Mouse (Mus musculus) lung, postnatal 4 days (tissue): ENCODE data around the gene Gm44790.
"Not testable (repeated sequence)": the region's sequence is repeated elsewhere in the genome, so short reads cannot be mapped to it uniquely, and the experiment has no call there.

Source experiments
- DNase-seq, 2 experiments: peaks; one replicate each; pipeline ENCODE4 v3.0.0; 2021

Gene Gm44790

DNA sequence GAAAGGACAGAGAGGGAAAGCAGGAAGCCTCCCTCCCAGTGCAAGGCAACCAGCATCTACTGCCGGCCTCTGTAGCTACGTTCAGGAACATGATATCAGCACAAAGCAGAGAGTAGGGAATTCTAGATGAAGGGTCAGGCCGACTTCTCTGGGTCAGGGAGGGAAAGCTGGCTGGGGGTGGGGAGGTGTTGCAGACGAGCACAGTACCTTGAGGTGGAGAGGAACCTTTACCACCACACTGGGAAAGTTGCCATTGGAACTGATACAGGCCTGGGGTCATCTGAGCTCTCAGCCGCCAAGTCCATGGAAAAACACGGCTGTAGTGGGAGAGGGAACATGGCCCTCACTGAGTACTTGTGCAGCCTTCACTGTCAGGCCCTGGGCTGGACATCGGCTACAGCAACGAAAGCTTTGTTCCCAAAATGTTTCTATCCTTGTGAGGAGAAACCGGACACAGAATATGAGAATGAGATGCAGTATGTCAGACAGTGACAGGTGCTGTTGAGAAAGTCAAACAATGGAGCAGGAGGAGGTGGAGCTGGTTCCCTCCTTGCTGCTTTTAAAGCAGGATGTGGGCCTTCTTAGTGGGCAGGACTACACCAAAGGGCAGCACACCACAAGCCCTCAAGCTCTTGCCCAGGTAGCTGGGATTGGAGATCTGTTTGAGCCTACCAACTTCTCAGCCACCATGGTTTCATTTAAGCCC is 49.2 kb downstream of the Gm44790 start:
- no peak for DNase-seq

DNA sequence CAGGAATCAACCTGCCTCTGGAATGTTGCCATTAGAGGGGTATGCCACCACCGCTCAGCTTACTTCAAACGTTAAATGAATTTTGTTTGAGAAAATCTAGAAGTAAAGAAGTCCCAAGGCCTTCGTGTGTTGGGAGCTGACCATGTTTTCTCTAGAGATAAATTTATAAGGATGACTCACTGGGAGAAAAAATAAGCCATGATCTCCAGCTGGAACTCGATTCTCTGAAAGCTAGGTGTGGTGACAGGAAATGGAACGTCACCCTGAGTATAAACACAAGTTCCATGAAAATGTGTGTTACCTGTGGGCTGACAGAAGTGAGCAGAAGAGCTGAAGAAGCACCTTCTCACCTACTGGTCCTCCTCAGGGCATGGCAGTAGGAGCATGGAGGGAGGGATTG is 50.5 kb downstream of the Gm44790 start:
- no peak for DNase-seq

DNA sequence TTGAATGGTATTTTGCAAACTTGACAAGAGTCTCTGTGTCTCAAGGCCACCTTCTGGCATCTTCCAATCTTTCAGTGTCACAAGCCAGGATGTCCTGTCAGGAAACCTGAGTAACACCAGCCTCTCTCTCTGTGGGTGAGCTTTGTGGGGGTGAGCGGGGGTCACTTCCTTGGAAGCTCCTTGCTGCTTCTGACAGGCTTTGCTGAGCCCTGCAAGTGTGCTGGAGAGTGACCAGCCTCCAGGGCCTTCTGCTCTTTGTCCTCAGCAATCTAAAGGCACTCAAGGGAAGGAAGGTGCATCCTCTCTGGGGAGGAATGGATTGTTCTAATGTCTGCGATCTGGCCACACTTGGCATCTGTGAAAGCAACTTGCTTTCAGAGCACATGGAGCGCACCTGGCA is 52.9 kb downstream of the Gm44790 start:
- peak in 1 of 2 experiments; percentile 70 for DNase-seq

DNA sequence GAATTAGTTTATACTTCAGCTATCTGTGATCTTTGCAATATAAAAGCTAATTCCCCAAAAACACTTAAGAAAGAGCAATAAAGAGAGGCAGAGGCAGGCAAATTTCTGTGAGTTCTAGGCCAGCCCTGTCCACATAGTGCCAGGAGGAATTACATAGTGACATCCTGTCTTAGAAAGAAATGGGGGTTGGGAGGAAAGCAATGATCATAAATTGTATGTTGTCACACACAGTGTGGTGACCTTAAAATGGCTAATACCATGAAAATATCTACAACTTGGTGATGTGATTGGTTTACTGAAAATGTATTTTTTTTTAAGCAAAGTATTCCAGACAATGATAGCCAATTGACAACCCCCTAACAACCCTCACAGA is 53.3 kb downstream of the Gm44790 start:
- no peak for DNase-seq

DNA sequence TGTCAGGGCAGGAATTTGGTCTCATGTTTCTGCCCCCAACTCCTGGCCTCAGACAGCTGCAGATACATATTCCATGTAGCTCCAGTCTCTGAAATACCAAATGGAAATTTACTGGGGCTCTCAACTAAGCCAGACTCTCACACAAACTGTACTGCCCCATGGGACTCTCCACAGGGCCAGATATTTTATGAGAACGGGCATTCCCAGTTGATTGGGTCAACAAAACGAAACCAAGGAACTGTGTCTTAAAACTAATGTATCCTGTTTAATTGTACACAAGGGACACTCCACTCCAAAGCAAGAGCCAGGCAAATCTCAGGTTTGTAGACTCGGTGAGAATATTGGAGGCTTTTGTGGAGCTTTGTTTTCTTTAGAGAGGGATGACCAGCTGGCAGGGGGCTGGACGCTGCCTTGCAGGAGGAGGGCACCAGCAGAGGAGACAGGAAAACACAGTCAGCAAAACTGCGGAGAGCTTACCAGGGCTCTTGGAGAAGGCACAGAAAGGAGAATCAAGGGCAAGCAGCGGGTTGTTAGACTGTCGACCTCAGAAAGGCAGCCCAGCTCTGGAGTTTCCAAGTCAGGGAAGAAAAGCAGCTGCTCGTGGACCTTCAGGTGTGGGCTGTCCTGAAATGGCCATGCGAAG is 53.9 kb downstream of the Gm44790 start:
- peak; percentile 52 to 71 for DNase-seq

DNA sequence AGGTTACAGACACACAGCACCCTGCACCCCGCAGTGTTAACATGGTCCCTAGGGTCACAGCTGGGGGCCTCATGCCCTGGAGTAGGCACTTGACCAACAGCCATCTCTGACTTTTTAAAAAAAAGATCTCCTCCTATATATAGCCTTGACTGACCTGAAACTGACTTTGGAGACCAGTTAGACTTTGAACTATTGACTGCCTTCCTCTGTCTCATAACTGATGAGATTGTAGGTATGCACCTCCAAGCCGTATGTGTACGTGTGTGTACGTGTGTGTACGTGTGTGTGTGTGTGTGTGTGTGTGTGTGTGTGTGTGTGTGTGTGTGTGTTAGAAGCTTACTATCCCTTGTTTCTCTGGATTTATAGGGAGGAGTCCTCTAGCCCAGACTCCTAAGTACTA is 55.4 kb downstream of the Gm44790 start:
- no peak for DNase-seq

DNA sequence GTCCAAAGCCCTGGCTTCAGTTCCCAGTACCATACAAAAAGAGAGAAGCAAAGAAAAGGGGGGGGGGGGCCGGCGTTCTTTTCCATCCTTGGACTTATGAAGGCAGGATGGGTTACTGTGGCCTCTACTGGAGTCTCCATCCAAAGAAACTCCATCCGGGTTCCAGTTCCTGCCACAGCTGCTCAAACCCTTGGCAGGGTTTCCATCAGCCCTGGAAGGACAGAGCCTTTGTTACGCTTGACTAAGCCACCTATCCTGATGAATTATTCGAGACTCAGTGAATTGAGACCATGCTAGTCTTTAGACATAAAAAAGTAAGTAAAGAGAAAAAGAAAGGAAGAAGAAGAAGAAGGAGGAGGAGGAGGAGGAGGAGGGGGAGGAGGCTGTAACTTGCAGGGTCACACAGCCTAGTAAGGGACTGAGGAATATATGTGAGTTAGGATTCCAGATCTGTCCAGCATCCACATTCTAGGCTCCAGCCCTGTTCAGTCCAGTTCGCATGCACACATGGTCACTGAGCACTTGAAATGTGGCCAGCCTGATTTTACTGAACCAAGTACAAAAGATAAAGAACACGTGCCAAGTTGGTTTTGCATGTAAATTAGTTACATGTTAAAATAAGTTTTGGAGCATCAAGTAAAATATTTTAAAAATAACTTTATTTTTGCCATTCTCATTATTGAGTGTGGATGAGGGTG is 59.6 kb downstream of the Gm44790 start:
- DNase-seq, result no peak

DNA sequence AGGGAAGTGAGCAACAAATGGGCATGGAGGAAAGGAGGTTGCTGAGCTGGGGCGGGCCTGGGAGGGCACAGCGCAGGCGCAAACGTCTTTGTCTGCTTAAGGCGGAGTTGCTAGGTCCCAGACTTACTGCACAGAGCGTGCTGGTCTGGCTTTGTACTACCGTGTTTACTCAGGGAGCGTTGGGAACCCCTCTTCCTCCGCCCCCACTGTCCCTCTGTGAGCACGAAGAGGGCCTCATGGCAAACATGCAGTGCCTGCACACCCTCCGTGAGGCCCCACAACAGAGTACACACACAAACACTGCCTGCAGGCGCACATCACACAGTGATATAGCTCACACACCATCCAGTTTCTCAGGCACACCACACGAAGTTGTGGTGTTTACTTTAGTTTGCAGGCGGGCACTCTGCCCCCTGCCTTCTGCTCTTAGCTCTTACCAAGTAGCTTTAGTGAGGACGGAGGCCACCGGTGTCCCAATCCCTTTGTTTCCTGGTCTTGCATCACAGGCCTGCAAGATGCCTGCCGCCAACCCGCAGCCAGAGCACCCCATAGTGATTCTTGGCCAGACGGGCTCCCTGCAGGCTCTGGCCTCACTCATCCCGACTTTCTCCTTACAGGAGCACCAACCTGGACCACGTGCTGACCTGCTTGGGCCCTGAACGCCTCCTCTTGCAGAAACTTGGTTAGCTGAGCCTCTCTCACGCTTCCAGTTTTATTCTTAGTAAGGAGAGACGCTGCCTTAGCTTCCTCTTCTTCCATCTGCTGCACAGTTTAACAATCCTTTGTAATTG is 61.1 kb downstream of the Gm44790 start:
- peak; percentile 90 to 92 for DNase-seq

DNA sequence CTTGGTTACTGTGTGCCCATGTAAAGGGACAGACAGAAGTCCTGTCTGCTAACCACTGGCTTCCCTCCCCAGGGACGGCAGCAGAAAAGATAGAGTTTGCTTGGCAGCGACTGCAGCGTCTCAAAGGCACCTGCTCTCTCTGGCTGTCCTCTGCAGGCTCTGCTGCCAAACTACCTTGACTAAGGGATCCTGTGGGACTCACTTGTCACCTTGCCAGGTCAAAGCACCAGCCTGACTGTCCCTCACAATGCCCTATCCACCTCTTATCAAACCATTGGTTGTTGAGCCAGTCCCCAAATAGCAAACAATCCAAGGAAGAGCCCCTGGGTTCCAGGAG is 61.7 kb downstream of the Gm44790 start:
- peak in 1 of 2 experiments; percentile 29 for DNase-seq

DNA sequence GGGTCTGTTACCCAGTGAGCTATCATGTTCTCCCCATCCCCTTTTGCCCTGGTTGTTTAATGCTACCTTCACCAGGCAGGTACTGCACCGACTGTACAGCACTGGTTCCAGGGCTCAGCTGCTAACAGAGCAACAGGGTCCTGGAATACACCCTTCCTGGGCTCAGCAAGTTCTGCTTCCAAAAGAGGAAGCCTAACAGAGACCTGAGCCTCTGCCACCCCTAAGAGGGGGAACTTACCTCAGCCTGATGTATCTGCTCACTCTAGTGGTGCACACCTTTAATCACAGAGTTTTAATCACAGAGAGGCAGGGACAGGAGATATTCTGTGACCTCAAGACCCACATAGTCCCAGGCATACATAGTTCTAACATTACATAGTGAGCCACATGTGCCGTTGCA is 63.5 kb downstream of the Gm44790 start:
- no peak for DNase-seq

DNA sequence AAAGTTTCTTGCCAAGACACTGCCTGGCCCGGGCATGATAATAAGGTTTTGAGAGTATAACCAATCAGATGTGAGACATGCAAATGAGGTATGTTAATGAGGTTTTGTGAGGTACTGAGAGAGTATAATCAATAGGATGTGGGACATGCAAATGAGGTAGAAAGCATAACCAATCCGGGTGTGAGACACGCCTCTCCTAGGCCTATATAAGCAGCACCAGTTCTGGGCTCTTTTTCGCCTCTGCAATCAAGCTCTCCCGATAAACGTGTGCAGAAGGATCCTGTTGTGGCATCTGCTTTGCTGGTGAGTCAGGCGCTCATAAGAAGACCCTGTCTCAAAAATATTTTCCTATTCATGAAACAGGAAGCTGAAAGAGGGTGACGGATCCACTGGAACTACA is 64.0 kb downstream of the Gm44790 start:
- not testable (repeated sequence) for DNase-seq

DNA sequence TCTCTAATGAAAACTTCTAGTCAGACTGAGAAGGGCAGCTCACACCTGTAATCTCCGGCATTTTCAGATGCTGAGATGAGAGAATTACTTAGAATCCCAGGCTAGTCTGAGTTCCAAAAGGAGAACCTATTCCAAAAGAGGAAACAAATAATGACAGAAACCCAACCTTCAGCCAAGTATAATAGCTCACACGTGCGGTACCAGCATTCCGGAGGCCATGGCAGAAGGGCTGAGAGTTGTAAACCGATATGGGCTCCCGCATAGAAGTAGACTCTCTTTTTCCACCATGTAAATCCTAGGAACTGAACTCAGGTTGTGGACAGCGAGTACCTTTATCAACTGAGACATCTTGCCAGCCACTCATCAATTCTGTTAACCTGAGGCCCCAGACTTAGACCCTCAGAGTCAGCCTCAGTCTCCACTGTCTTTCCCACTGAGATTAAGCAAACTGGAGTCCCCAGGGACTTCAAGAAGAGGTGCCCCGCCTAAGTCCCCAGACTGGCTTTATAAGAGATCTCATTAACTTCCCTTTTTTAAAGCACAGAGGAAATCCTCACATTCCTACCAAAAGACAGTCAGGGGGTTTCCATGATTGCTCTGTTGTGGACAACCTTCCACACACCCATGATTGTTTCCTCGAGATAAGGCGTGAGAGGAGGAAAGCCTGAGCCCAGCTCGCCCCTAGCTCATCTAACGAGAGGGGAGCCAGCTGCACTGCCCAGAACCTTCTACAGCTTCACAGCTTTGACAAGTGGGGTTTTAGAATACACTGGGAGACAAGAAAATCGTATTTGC is 67.2 kb downstream of the Gm44790 start:
- no peak for DNase-seq

DNA sequence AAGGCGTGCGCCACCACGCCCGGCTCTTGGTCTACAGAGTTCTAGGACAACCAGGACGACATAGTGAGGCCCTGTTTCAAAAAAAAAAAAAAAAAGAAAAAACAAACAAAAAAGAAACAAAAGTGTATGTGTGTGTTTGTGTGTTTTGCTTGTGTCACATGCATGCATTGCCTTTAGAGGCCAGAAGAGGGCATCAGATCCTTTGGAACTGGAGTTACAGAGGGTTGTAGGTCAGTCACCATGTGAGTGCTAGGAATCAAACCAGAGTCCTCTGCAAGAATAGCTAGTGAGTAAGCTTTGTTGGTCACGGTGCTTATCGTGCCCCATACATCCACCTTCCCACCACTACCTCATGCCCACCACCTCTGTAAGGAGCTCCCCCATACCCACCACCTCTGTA is 68.3 kb downstream of the Gm44790 start:
- DNase-seq, result no peak
